Mouse (Mus musculus) C2C12 (cell line): ENCODE results near the gene Uts2r.

Experiments used
- CEBPB ChIP-seq: IDR thresholded peaks from one replicate; pipeline ENCODE4 v1.6.1; 2011; ENCODE audit warnings: low read depth, mild to moderate bottlenecking, control low read depth, moderate library complexity
- CTCF ChIP-seq: IDR thresholded peaks from one replicate; pipeline ENCODE4 v1.5.1; 2011; ENCODE audit not compliant: control insufficient read depth, insufficient read depth, insufficient read length
- FOSL1 ChIP-seq: IDR thresholded peaks from one replicate; pipeline ENCODE4 v1.8.0; 2011; ENCODE audit warnings: mild to moderate bottlenecking, low read length; ENCODE audit not compliant: poor library complexity, insufficient read depth, severe bottlenecking
- MAX ChIP-seq: IDR thresholded peaks from one replicate; pipeline ENCODE4 v1.6.1; 2011; ENCODE audit warnings: mild to moderate bottlenecking, control low read depth
- MYOD1 ChIP-seq: IDR thresholded peaks from one replicate; pipeline ENCODE4 v1.6.1; 2011; ENCODE audit warnings: low read depth; ENCODE audit not compliant: control insufficient read depth, insufficient read length
- MYOG ChIP-seq: IDR thresholded peaks from one replicate; pipeline ENCODE4 v1.6.1; 2011; ENCODE audit not compliant: control insufficient read depth, insufficient read length; ENCODE audit errors: extremely low read depth
- USF1 ChIP-seq: IDR thresholded peaks from one replicate; pipeline ENCODE4 v1.6.1; 2011; ENCODE audit warnings: low read depth, mild to moderate bottlenecking, control low read depth, moderate library complexity

GRCm38 (mm10) chr11:121111051-121111450 is 49.0 kb upstream of the Uts2r start:
- no peak for TF ChIP-seq CTCF
- TF ChIP-seq CEBPB = no peak
- TF ChIP-seq MYOD1 = no peak
- no peak for TF ChIP-seq MAX
- TF ChIP-seq MYOG = no peak
- TF ChIP-seq FOSL1 = no peak
- no peak for TF ChIP-seq USF1
